Mouse (Mus musculus): ENCODE measurements around the gene Pdxdc1. TPM values are rescaled to one million over a fixed set of nuclear protein-coding genes. Genes with fewer than 3 reads are reported as not detected.
A peak's percentile ranks its signal among the peaks of the same experiment; 100 is the strongest.

The Pdxdc1 gene
- 74.4 and 76.4 TPM in 2 replicates for polyA plus RNA-seq (2015; fragmentation: Nextera tagmentation; extraction: Ambion mirVana)

- peak; percentile 96 for ATAC-seq
- WGBS = 0% methylated on average over 43 of the region's 57 CpGs
- no peaks in the 10 kb centered on the region for H3K27me3 ChIP-seq (ENCODE audit: control insufficient read depth, insufficient read depth, low read depth, low read length)
- H3K27ac ChIP-seq (ENCODE audit: low read length) = peak within 1 kb of the TSS; percentile 88
- peak within 1 kb of the TSS; percentile 96 for H3K4me3 ChIP-seq (ENCODE audit: low read depth, low read length)
- H3K36me3 ChIP-seq (ENCODE audit: control insufficient read depth, insufficient read depth, low read length) = no peaks in the 10 kb centered on the region
- peaks cover 13% of the 10 kb centered on the region for H3K4me1 ChIP-seq (ENCODE audit: control insufficient read depth, insufficient read depth, low read length)
- H3K9me3 ChIP-seq (replicated peaks; ENCODE audit: control insufficient read depth, low read length, poor library complexity, severe bottlenecking) = no peaks in the 10 kb centered on the region
- H3K9ac ChIP-seq (ENCODE audit: low read depth, low read length) = peak within 1 kb of the TSS; percentile 94
- H3K4me2 ChIP-seq (ENCODE audit: low read length) = peak within 1 kb of the TSS; percentile 64
These were observed at the start of gene Pdxdc1, which contains the start of gene Mpv17l for GRCm38 (mm10) chr16:13902888-13903483. Pdxdc1 (minus strand) TSS chr16:13903131. Mpv17l (plus strand) TSS chr16:13903161.

GRCm38 (mm10) chr16:13951245-13951644, 48.3 kb upstream of the Pdxdc1 start:
- no peaks in the 10 kb centered on the region for H3K9me3 ChIP-seq (replicated peaks; ENCODE audit: control insufficient read depth, low read length, poor library complexity, severe bottlenecking)
- H3K4me2 ChIP-seq (ENCODE audit: low read length) = no peak overlapping the region
- H3K36me3 ChIP-seq (ENCODE audit: control insufficient read depth, insufficient read depth, low read length) = no peaks in the 10 kb centered on the region; the same call in none of the 2 replicates
- no peak overlapping the region for H3K27ac ChIP-seq (ENCODE audit: low read length)
- no peak for ATAC-seq
- WGBS = 75% methylated on average over 3 of the region's 3 CpGs
- H3K4me3 ChIP-seq (ENCODE audit: low read depth, low read length) = no peak overlapping the region
- H3K4me1 ChIP-seq (ENCODE audit: control insufficient read depth, insufficient read depth, low read length) = no peaks in the 10 kb centered on the region
- no peak overlapping the region for H3K9ac ChIP-seq (ENCODE audit: low read depth, low read length)
- H3K27me3 ChIP-seq (ENCODE audit: control insufficient read depth, insufficient read depth, low read depth, low read length) = no peaks in the 10 kb centered on the region

GRCm38 (mm10) chr16:13946306-13946705, 43.4 kb upstream of the Pdxdc1 start:
- no peak for ATAC-seq
- Histone ChIP-seq H3K9ac (ENCODE audit: low read depth, low read length) (no peak overlapping the region), H3K9me3 (replicated peaks; ENCODE audit: control insufficient read depth, low read length, poor library complexity, severe bottlenecking) (no peaks in the 10 kb centered on the region), H3K27me3 (ENCODE audit: control insufficient read depth, insufficient read depth, low read depth, low read length) (no peaks in the 10 kb centered on the region), H3K36me3 (ENCODE audit: control insufficient read depth, insufficient read depth, low read length) (no peaks in the 10 kb centered on the region; the same call in none of the 2 replicates), H3K4me3 (ENCODE audit: low read depth, low read length) (no peak overlapping the region), H3K4me1 (ENCODE audit: control insufficient read depth, insufficient read depth, low read length) (peaks cover 1% of the 10 kb centered on the region; the same call in 1 of the 2 replicates), H3K27ac (ENCODE audit: low read length) (no peak overlapping the region), H3K4me2 (ENCODE audit: low read length) (no peak overlapping the region)
- WGBS = 68% methylated on average over 1 of the region's 1 CpGs

- Histone ChIP-seq H3K27ac (ENCODE audit: low read length) (no peak overlapping the region), H3K9me3 (replicated peaks; ENCODE audit: control insufficient read depth, low read length, poor library complexity, severe bottlenecking) (no peaks in the 10 kb centered on the region), H3K27me3 (ENCODE audit: control insufficient read depth, insufficient read depth, low read depth, low read length) (no peaks in the 10 kb centered on the region), H3K9ac (ENCODE audit: low read depth, low read length) (no peak overlapping the region), H3K36me3 (ENCODE audit: control insufficient read depth, insufficient read depth, low read length) (no peaks in the 10 kb centered on the region; the same call in none of the 2 replicates), H3K4me3 (ENCODE audit: low read depth, low read length) (no peak overlapping the region), H3K4me2 (ENCODE audit: low read length) (no peak overlapping the region), H3K4me1 (ENCODE audit: control insufficient read depth, insufficient read depth, low read length) (peaks cover 6% of the 10 kb centered on the region; the same call in 1 of the 2 replicates)
- ATAC-seq = no peak
- WGBS = 78% methylated on average over 4 of the region's 4 CpGs
These were observed 42.2 kb upstream of the Pdxdc1 start for GRCm38 (mm10) chr16:13945153-13945552.

GRCm38 (mm10) chr16:13944752-13945151, 41.8 kb upstream of the Pdxdc1 start:
- H3K4me2 ChIP-seq (ENCODE audit: low read length) = no peak overlapping the region
- H3K4me1 ChIP-seq (ENCODE audit: control insufficient read depth, insufficient read depth, low read length) = peaks cover 8% of the 10 kb centered on the region; the same call in 1 of the 2 replicates
- no peak overlapping the region for H3K9ac ChIP-seq (ENCODE audit: low read depth, low read length)
- H3K4me3 ChIP-seq (ENCODE audit: low read depth, low read length) = no peak overlapping the region
- H3K36me3 ChIP-seq (ENCODE audit: control insufficient read depth, insufficient read depth, low read length) = no peaks in the 10 kb centered on the region; the same call in none of the 2 replicates
- no peak overlapping the region for H3K27ac ChIP-seq (ENCODE audit: low read length)
- ATAC-seq = no peak
- H3K27me3 ChIP-seq (ENCODE audit: control insufficient read depth, insufficient read depth, low read depth, low read length) = no peaks in the 10 kb centered on the region
- WGBS = 92% methylated on average over 5 of the region's 5 CpGs
- no peaks in the 10 kb centered on the region for H3K9me3 ChIP-seq (replicated peaks; ENCODE audit: control insufficient read depth, low read length, poor library complexity, severe bottlenecking)

GRCm38 (mm10) chr16:13944178-13944577, 41.2 kb upstream of the Pdxdc1 start:
- no peaks in the 10 kb centered on the region; the same call in none of the 2 replicates for H3K36me3 ChIP-seq (ENCODE audit: control insufficient read depth, insufficient read depth, low read length)
- H3K27me3 ChIP-seq (ENCODE audit: control insufficient read depth, insufficient read depth, low read depth, low read length) = no peaks in the 10 kb centered on the region
- H3K27ac ChIP-seq (ENCODE audit: low read length) = no peak overlapping the region
- no peak overlapping the region for H3K4me2 ChIP-seq (ENCODE audit: low read length)
- no peak overlapping the region for H3K9ac ChIP-seq (ENCODE audit: low read depth, low read length)
- 78% methylated on average over 4 of the region's 4 CpGs for WGBS
- ATAC-seq = no peak
- H3K4me3 ChIP-seq (ENCODE audit: low read depth, low read length) = no peak overlapping the region
- peaks cover 8% of the 10 kb centered on the region; the same call in 1 of the 2 replicates for H3K4me1 ChIP-seq (ENCODE audit: control insufficient read depth, insufficient read depth, low read length)
- no peaks in the 10 kb centered on the region for H3K9me3 ChIP-seq (replicated peaks; ENCODE audit: control insufficient read depth, low read length, poor library complexity, severe bottlenecking)

GRCm38 (mm10) chr16:13940847-13941395, 38.0 kb upstream of the Pdxdc1 start:
- H3K4me2 ChIP-seq (ENCODE audit: low read length) = peak overlapping the region; percentile 97
- H3K27ac ChIP-seq (ENCODE audit: low read length) = peak overlapping the region; percentile 74
- no peaks in the 10 kb centered on the region for H3K9me3 ChIP-seq (replicated peaks; ENCODE audit: control insufficient read depth, low read length, poor library complexity, severe bottlenecking)
- no peaks in the 10 kb centered on the region for H3K36me3 ChIP-seq (ENCODE audit: control insufficient read depth, insufficient read depth, low read length)
- WGBS = 3% methylated on average over 34 of the region's 34 CpGs
- peaks cover 8% of the 10 kb centered on the region; the same call in 1 of the 2 replicates for H3K4me1 ChIP-seq (ENCODE audit: control insufficient read depth, insufficient read depth, low read length)
- peak overlapping the region; percentile 59 for H3K4me3 ChIP-seq (ENCODE audit: low read depth, low read length)
- ATAC-seq = peak; percentile 89
- H3K27me3 ChIP-seq (ENCODE audit: control insufficient read depth, insufficient read depth, low read depth, low read length) = no peaks in the 10 kb centered on the region
- peak overlapping the region; percentile 82 for H3K9ac ChIP-seq (ENCODE audit: low read depth, low read length)

GRCm38 (mm10) chr16:13940139-13940846, 37.4 kb upstream of the Pdxdc1 start:
- Histone ChIP-seq H3K9ac (ENCODE audit: low read depth, low read length) (peak overlapping the region; percentile 82), H3K4me1 (ENCODE audit: control insufficient read depth, insufficient read depth, low read length) (peaks cover 8% of the 10 kb centered on the region; the same call in 1 of the 2 replicates), H3K27ac (ENCODE audit: low read length) (peak overlapping the region; percentile 76), H3K4me2 (ENCODE audit: low read length) (peak overlapping the region; percentile 97), H3K36me3 (ENCODE audit: control insufficient read depth, insufficient read depth, low read length) (no peaks in the 10 kb centered on the region), H3K27me3 (ENCODE audit: control insufficient read depth, insufficient read depth, low read depth, low read length) (no peaks in the 10 kb centered on the region), H3K9me3 (replicated peaks; ENCODE audit: control insufficient read depth, low read length, poor library complexity, severe bottlenecking) (no peaks in the 10 kb centered on the region), H3K4me3 (ENCODE audit: low read depth, low read length) (peak overlapping the region; percentile 59)
- ATAC-seq = peak; percentile 100
- 4% methylated on average over 28 of the region's 28 CpGs for WGBS
